ENCODE assay signal across 16 mouse cellular contexts in the genomic region with DNA sequence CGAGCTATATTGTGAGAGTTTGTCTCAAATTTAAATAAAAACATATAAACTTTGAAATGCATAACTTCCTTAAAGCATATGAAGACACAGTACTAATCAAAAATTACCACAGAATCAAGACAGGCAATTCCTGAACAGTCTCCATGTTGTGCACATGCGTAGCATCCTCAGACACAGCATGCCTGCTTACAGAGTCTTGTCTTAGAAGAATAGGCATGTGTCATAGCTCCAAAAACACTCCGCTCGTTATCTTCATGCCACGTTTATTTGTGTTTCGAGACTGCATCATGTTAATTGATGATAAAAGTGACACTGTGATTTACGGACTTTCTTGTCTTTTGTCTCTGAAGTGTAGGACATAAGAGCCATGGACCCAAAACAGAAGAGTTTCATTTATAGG.
DNase-seq lines count a peak whose midpoint lies in the region; ATAC-seq and TF ChIP-seq lines count a peak whose summit lies in the region.
"Had no signal": no experiment of that assay in that cellular context is flagged by ENCODE, and none has a peak within 500 bp of the region (broad histone marks: within the 10 kb centered on the region; RNA-seq: fewer than 3 reads in every experiment).

No protein-coding gene starts in this region.

- no peak overlapping the region for H3K9ac ChIP-seq in lung, embryonic 14.5 days
- H3K9ac ChIP-seq in midbrain, embryonic 16.5 days (ENCODE audit: low read depth, low read length) = no peak overlapping the region
- H3K9ac ChIP-seq: embryonic facial prominence, embryonic 15.5 days; heart, embryonic 15.5 days; hindbrain, embryonic 13.5 days had no signal

- H3K4me1 ChIP-seq in lung, embryonic 14.5 days (ENCODE audit: insufficient read depth) = 0 out of 2 replicates have a peak, but pooled peaks cover 3% of the 10 kb centered on the region
- peaks cover 5% of the 10 kb centered on the region for H3K4me1 ChIP-seq in lung, adult 2 months (ENCODE audit: control insufficient read depth, insufficient read depth, low read length)
- H3K4me1 ChIP-seq in thymus, adult 2 months (replicated peaks; ENCODE audit: control insufficient read depth, insufficient read depth, low read length) = peaks cover 35% of the 10 kb centered on the region
- no peaks in the 10 kb centered on the region for H3K4me1 ChIP-seq in midbrain, embryonic 16.5 days (ENCODE audit: control insufficient read depth, insufficient read depth, low read length)
- H3K4me1 ChIP-seq: forebrain, embryonic 10.5 days; heart, embryonic 15.5 days; hindbrain, embryonic 13.5 days had no signal

- no peak for TF ChIP-seq POLR2A in lung, adult 2 months (IDR thresholded peaks at IDR 0.05; ENCODE audit: borderline replicate concordance, extremely low read depth, low read depth, low read length)
- TF ChIP-seq POLR2A in thymus, adult 2 months (IDR thresholded peaks at IDR 0.05; ENCODE audit: control insufficient read depth, extremely low read depth, insufficient read depth, low read length, poor library complexity) = no peak

- TF ChIP-seq CTCF in lung, embryonic 14.5 days (IDR thresholded peaks at IDR 0.05; ENCODE audit: low read depth) = no peak
- no peak for TF ChIP-seq CTCF in lung, adult 2 months (IDR thresholded peaks at IDR 0.05; ENCODE audit: insufficient read depth, low read length)
- TF ChIP-seq CTCF in thymus, adult 2 months (IDR thresholded peaks at IDR 0.05; ENCODE audit: borderline replicate concordance, control insufficient read depth, extremely low read depth, insufficient read depth, low read length, poor library complexity) = no peak

- H3K27me3 ChIP-seq in lung, embryonic 14.5 days (ENCODE audit: insufficient read depth, low read length) = no peaks in the 10 kb centered on the region
- H3K27me3 ChIP-seq in thymus, adult 2 months (ENCODE audit: control insufficient read depth, insufficient read depth, low read length) = no peaks in the 10 kb centered on the region
- no peaks in the 10 kb centered on the region for H3K27me3 ChIP-seq in midbrain, embryonic 16.5 days (ENCODE audit: control insufficient read depth, insufficient read depth, low read depth, low read length)
- H3K27me3 ChIP-seq: CH12.LX; embryonic facial prominence, embryonic 15.5 days; heart, embryonic 15.5 days; hindbrain, embryonic 13.5 days had no signal

- H3K9me3 ChIP-seq in lung, embryonic 14.5 days (ENCODE audit: low read depth, low read length) = no peaks in the 10 kb centered on the region
- H3K9me3 ChIP-seq in midbrain, embryonic 16.5 days (replicated peaks; ENCODE audit: control insufficient read depth, low read length, poor library complexity, severe bottlenecking) = no peaks in the 10 kb centered on the region
- H3K9me3 ChIP-seq: embryonic facial prominence, embryonic 15.5 days; heart, embryonic 10.5 days; heart, embryonic 15.5 days; hindbrain, embryonic 13.5 days had no signal

- no peak overlapping the region for H3K27ac ChIP-seq in lung, embryonic 14.5 days (ENCODE audit: low read depth)
- H3K27ac ChIP-seq in thymus, adult 2 months (ENCODE audit: control insufficient read depth, insufficient read depth, low read length) = peak overlapping the region; percentile 12; the same call in 1 of the 2 replicates
- H3K27ac ChIP-seq in midbrain, embryonic 16.5 days (ENCODE audit: low read length) = no peak overlapping the region
- H3K27ac ChIP-seq: embryonic facial prominence, embryonic 15.5 days; forebrain, embryonic 10.5 days; heart, embryonic 10.5 days; heart, embryonic 15.5 days; hindbrain, embryonic 13.5 days had no signal

- no peak overlapping the region for H3K4me2 ChIP-seq in lung, embryonic 14.5 days
- H3K4me2 ChIP-seq in midbrain, embryonic 16.5 days (ENCODE audit: low read length) = no peak overlapping the region
- H3K4me2 ChIP-seq: embryonic facial prominence, embryonic 15.5 days; heart, embryonic 15.5 days; hindbrain, embryonic 13.5 days had no signal

- peak; percentile 61; the same call in 1 of the 2 replicates for ATAC-seq in lung, embryonic 14.5 days (ENCODE audit: insufficient read depth)
- no peak for ATAC-seq in midbrain, embryonic 16.5 days
- ATAC-seq: forebrain, embryonic 14.5 days had no signal

- H3K4me3 ChIP-seq in lung, embryonic 14.5 days (ENCODE audit: low read depth, low read length) = no peak overlapping the region
- no peak overlapping the region for H3K4me3 ChIP-seq in lung, adult 2 months (replicated peaks; ENCODE audit: extremely low read depth, low read depth, low read length)
- H3K4me3 ChIP-seq in thymus, adult 2 months (ENCODE audit: control insufficient read depth, insufficient read depth, low read length) = no peak overlapping the region
- no peak overlapping the region for H3K4me3 ChIP-seq in midbrain, embryonic 16.5 days (ENCODE audit: low read depth, low read length)
- H3K4me3 ChIP-seq: embryonic facial prominence, embryonic 15.5 days; erythroblast, embryonic 14.5 days; forebrain, embryonic 10.5 days; heart, embryonic 10.5 days; heart, embryonic 15.5 days; hindbrain, embryonic 13.5 days had no signal

- 52% methylated on average over 7 of the region's 7 CpGs for WGBS in lung, embryonic 14.5 days
- WGBS in lung, adult 2 months = 52% methylated on average over 7 of the region's 7 CpGs
- 69% methylated on average over 7 of the region's 7 CpGs for WGBS in thymus, adult 2 months
- WGBS in midbrain, embryonic 16.5 days = 91% methylated on average over 7 of the region's 7 CpGs

- H3K36me3 ChIP-seq in lung, embryonic 14.5 days (ENCODE audit: insufficient read depth) = no peaks in the 10 kb centered on the region
- no peaks in the 10 kb centered on the region for H3K36me3 ChIP-seq in thymus, adult 2 months (ENCODE audit: control insufficient read depth, insufficient read depth, low read length)
- no peaks in the 10 kb centered on the region for H3K36me3 ChIP-seq in midbrain, embryonic 16.5 days (ENCODE audit: control insufficient read depth, insufficient read depth, low read length)
- H3K36me3 ChIP-seq: embryonic facial prominence, embryonic 15.5 days; forebrain, embryonic 10.5 days; heart, embryonic 10.5 days; heart, embryonic 15.5 days; hindbrain, embryonic 13.5 days had no signal

- peak; percentile 64 for DNase-seq in lung, embryonic 14.5 days
- DNase-seq in lung, adult 2 months = no peak
- DNase-seq in thymus, adult 2 months = no peak
- DNase-seq in thymus, postnatal 10 days (ENCODE audit: low spot score in 2 of 2) = no peak
- DNase-seq in induced T-regulatory cell, adult 2 months (ENCODE audit: low read depth) = peak; percentile 78
- DNase-seq in frontal cortex, postnatal 10 days (ENCODE audit: low spot score in 2 of 2) = no peak
- DNase-seq: gastrocnemius, postnatal 36 days had no signal

Comparison
In these comparisons a context has a peak if more than half of its experiments do, and no peak if none do; other contexts are left out.
1. DNase-seq: peak in lung, embryonic 14.5 days (single experiment) and induced T-regulatory cell, adult 2 months (single experiment); none in lung, adult 2 months (single experiment), thymus, adult 2 months (single experiment), thymus, postnatal 10 days (0 of 2) and frontal cortex, postnatal 10 days (0 of 2).